Mouse (Mus musculus) mesoderm, embryonic 11.5 days (tissue): Measurements from ENCODE around the gene T2.
"Not testable (repeated sequence)": the region's sequence is repeated elsewhere in the genome, so short reads cannot be mapped to it uniquely, and the experiment has no call there.

Source experiments
- DNase-seq: peaks from one replicate; pipeline ENCODE4 v3.0.0-alpha.2; 2012; ENCODE audit warnings: low read depth, low spot score

T2 gene

DNA sequence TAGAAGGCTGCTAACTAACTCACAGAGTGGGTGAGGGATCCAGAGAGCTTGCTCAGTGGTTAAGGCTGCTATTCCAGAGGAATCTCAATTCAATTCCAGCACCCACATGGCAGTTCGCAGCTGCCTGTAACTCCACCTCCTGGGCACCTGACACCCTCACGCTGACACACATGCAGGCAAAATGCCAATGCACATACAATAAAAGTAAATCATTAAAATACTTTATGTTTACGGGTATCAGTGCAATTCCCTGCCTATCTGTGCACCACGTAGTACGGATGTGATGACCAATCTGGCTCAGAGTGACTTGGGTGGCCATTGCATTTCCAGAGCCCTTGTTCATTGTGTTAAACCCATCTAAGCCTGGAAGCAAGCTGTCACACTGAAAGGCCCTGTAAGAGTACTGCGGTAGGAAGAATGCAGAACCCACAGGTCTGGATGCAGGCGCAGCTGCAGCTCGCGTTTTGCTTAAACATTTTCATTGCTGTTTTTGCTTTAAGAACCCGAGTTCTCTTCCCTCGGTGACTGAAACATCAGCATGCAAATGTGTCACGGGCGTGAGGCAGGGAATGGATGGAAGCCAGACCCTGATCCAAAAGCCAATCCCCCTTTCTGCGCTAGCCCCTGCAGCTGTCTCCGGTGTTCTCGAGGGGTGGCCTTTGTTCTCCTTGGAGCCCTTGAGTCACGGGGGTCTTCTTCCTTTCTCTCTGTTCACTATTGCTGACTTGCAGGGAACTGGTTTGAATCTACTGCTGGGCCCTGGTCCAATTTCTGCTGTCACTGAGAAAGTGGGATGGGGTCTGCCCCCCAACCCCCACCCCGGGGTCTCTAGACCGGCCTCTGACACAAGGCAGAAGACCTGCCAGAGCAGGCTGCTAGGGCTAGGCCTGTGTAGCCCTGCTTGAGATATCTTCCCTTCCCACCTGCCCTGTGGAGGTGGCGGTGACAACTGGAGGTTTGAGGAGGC, 12.0 kb downstream of the T2 start:
- DNase-seq: no peak

DNA sequence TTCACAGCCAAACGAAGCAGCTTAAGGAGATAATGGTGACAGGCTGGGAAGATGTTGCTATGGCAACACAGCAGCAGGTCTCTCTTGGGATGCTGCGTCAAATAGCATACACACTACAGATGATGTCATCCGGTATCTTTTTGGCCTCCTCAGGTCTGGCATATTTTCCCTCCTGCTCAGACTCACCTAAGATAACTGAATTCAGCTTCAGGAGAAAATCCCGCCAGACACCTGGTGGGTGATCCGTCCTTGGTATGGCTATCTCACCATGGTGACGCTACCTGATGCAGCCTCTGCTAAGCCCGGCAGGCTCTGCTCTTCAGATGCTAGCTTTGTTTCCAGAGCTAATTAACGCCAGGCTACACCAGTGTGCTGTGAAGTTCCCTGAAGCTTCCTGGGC, 12.8 kb downstream of the T2 start:
- DNase-seq: peak; percentile 71

DNA sequence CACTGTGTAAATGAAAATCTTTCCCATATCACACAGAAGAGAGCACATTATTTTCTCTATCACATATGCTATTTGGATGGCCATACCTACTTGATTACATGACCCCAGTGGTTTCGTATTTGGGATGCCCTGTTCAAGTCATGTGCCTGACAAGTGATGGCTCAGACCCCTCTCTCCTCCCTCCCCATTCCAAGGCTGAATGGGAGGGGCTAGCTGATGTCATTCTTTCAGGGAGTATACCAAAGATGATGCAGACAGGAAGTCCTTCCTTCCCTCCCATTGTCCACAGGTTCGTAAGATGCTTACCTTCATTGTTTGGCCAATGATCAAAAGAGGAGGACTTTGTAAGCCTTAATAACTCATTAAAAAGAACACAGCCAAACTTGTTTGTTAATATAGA, 13.4 kb downstream of the T2 start:
- DNase-seq: no peak

- DNase-seq: no peak
Observed at GRCm38 (mm10) chr17:8370634-8371229, 14.9 kb downstream of the T2 start.

DNA sequence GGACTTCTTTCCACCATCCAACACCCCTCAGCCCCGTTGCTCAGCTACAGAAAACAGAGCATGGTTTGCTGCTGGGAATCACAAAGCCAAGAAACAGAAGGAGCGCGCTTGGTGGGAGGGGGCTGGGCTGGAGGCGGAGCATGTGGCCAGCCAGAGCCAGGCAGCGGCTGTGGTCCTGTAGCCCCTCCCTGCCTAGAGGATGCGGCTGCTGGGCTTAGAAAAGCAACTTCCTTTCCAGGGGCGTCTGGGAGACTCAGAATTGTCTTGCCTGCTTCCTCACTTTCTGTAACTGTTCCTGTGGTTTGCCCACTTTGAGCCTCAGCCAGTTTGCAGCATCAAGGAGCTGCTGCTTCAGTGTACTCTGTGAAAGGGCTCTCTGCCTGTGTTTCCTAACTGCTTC, 16.0 kb downstream of the T2 start:
- peak; percentile 88 for DNase-seq

- peak; percentile 92 for DNase-seq
Observed at GRCm38 (mm10) chr17:8372286-8373046, 16.7 kb downstream of the T2 start.

DNA sequence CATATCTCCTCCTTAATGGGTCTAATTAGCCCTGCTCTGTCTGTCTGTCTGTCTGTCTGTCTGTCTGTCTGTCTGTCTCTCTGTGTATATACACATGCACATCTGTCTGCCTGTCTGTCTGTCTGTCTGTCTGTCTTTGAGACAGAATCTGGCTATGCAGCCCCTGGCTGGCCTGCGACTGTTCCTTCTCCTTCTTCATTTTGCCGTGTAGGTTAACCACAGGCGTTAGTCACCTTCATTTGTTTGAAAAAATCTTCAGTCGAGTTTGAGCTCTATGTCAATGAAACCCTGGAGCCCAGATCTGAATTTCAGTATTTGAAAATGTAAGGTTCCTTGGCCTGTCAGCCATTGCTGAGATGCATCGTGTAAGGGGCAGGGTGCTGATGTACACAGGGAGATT, 21.5 kb downstream of the T2 start:
- no peak for DNase-seq

DNA sequence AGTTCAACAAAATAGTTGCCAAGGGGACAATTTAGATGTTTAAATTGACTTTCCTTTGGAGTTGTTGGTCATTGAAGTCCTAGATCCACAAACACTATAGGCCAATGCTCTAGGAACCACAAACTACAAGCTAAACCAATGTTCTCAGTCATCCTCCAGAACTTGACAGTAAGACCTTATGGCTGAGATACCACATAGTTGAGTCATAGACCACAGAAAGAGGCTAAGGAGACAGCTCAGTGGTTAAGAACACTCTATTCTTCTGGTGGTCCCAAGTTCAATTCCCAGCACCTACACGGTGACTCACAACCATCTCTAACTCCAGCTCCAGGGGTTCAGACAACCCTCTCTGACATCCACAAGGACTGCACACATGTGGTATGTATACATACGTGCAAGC, 29.6 kb downstream of the T2 start:
- DNase-seq: no peak

- DNase-seq: peak; percentile 69
Observed at GRCm38 (mm10) chr17:8388463-8388862, 32.7 kb downstream of the T2 start.

DNA sequence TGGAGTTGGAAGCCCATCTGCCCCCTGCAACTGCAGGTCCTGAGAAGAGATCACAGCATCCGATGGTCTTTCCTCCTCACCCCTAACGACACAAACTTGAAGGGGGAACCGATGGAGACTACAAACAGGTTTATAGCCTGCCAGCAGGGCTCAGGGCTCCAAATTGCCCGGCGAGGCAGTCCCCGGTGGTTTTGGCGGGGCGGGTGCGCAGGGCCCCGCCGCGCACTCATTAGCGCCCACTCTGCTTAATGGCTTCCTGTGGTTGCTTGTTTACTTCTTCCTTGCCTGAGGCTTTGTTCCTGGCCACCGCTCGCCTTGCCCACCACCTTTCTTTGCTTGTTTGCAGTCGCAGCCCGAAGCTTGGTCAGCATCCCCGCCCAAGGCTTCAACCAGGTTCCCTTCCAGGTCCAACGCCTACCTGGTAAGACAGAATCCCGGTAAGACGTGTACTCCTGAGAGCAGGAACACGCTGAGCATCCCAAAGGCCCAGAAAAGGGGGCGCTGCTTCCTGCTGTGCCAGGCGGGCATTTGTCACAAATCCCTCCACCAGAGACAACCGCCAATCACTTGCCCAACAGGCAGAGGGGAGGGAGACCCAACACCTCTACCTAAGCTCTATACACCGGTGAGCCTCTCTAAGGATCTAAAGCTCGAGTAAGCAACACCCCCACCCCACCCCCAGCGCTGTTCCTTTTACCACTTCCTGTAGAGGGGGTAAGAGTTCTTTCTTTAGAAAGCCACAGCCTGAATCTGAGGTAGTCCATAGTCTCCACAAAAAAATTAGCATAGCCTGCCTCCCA, 33.4 kb downstream of the T2 start:
- DNase-seq: no peak

DNA sequence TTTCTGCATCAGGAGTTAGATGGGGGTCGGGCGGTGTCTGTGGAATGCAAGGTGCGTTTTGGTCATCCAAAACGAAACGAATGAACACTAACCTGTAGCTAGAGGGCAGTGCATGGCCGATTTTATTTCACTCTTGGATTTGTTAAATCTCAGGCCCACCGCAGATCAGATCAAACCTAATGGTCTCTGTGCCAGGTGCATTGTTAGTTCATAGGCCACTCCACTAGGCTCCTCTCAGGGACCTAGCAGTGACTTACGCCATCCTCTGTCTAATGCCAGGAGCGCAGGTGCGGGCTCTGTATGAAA, 34.0 kb downstream of the T2 start:
- DNase-seq: no peak

DNA sequence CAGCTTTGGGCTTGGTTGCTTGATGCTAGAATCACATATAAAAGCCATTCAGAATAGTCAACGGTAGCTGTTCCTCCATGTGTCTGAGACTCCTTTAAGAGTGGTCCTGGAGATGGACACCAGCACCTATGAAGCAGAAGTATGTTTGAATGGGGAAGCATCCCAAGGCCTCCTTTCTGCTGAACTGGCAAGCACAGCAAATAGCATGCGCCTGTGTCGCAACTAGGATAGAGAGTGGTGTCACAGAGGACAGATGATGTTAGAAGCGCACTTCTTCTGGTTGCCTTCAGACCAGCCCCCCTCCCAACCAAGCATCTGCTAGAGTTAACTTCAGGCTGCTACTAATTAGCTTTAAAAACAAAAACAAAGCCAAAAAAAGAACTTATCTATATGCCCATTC, 34.7 kb downstream of the T2 start:
- DNase-seq: no peak

DNA sequence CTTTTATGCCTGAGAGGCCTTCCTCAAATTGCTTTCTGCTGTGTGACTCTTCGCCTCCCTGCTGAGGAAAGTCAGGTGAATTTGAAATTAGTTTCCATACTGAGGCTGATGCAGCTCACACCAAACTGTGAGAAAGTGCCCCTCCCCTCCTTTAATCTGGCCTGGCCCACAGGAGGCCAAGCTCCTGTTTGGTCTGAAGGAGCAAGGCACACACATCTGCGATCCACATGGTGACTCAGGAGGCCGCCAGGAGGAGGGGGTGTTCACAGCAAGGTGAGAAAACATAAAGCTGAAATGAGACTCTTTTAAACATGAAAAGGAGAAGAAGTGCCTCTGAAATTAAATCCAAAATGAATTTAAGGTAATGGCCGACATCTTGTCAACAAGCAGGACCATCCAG, 40.6 kb downstream of the T2 start:
- DNase-seq: peak; percentile 60

GRCm38 (mm10) chr17:8397946-8398345, 42.2 kb downstream of the T2 start:
- no peak for DNase-seq

DNA sequence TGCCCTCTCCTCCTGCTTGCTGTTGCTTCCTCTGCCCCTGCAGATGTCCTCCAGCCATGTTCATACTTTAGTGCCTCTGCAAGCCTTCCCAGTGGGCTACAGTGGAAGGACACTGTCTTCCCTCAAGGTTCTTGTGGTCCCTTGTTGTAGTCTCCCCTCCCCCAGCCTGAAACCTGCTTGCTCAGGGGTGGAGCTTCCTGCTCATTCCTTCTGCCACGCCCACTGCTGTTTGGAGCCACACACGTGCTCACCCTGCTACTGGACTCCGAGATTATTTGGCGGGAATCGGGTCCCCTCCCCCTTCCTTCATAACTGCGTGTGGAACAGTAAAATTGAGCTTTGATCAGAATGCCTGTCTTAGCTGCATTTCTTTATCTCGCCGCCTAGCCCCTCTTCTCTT, 48.1 kb downstream of the T2 start:
- DNase-seq: not testable (repeated sequence)

GRCm38 (mm10) chr17:8406285-8406684, 50.5 kb downstream of the T2 start:
- DNase-seq: no peak

GRCm38 (mm10) chr17:8408002-8408401, 52.2 kb downstream of the T2 start:
- not testable (repeated sequence) for DNase-seq

DNA sequence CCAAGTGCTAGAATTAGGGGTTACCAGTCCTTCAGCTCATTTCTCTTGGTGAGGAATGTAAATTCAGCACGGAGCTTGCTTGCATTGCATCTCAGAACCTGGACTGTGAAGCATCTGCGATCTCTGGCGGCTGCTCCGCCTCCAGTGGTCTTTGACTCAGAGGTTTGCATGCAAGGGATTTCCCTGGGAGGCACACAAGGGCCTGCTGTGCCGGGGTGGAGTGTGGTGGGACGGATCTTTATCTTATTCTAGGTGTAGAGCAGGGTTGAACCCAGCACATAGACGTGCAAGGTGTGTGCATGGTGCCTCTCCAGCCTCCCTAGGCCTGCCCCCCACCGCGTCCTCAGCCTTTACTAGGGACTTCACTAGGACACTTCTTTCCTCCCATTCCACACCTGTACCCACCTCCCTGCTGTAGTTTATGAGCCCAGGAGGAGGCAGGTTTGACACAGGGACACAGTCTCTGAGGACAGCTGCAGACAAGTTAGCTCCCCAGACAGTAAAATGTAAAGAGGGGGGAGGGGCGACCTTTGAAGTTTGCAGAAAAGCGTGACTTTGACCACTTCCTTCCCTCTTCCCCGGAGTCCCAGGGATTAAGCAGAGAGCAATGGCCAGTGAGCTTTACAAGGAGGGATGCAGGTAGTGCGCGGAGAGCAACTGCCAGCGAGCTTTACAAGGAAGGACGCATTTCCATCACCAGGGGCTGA, 53.0 kb downstream of the T2 start:
- no peak for DNase-seq

GRCm38 (mm10) chr17:8410330-8410729, 54.5 kb downstream of the T2 start:
- DNase-seq: no peak

GRCm38 (mm10) chr17:8413656-8414055, 57.9 kb downstream of the T2 start:
- DNase-seq: no peak

DNA sequence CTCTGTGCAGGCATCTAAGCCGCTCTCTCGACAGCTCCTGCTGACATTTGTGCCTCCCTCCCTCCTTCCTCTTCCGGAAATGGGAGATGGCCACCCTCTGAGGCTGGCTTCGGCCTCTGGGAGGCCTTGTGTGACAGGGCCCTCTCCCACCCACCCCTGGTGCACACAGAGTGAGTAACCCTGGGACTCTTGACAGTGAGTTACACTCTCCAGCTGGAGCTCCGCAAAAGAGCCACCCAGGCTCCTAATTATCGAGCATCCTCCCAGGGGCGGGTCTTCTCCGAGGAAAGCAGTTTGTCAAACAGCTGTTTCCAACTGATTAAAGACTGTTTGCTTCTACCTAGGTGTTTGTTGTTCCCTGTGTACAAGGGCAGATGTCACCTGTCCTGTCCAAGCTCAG, 59.7 kb downstream of the T2 start:
- DNase-seq: no peak
